In genomic region chr13:38148348-38148747, GRCm38 (mm10) we compare ENCODE assay signal across 33 mouse cellular contexts. TPM values are rescaled to one million over a fixed set of nuclear protein-coding genes. Genes with fewer than 3 reads are reported as not detected.
DNase-seq lines count a peak whose midpoint lies in the region; ATAC-seq and TF ChIP-seq lines count a peak whose summit lies in the region.
"Had no signal": no experiment of that assay in that cellular context is flagged by ENCODE, and none has a peak within 500 bp of the region (broad histone marks: within the 10 kb centered on the region; RNA-seq: fewer than 3 reads in every experiment).

No protein-coding gene starts in this region.

- intact Hi-C loops in heart, adult 2 months (cut with DNase I) = loop anchor here (1.0 to 2.0 kb wide), 2 partner anchors 14 to 22 kb away; no protein-coding TSS in a partner anchor
- intact Hi-C loops in heart, postnatal 14 days (cut with DNase I) = no loop called here

- 39% methylated on average over 3 of the region's 3 CpGs for WGBS in heart, adult 2 months
- 4% methylated on average over 3 of the region's 3 CpGs for WGBS in heart, embryonic 14.5 days
- WGBS in kidney, embryonic 15.5 days = 74% methylated on average over 3 of the region's 3 CpGs

- no peak for TF ChIP-seq CTCF in heart, adult 2 months (IDR thresholded peaks at IDR 0.05)

- no peak overlapping the region for H3K4me3 ChIP-seq in heart, adult 2 months
- H3K4me3 ChIP-seq in heart, embryonic 14.5 days (ENCODE audit: control insufficient read depth in 1 of 2, insufficient read depth in 1 of 2, low read depth in 1 of 2, low read length in 2 of 2) = no peak overlapping the region
- no peak overlapping the region for H3K4me3 ChIP-seq in kidney, embryonic 15.5 days (replicated peaks)
- H3K4me3 ChIP-seq: embryonic facial prominence, embryonic 13.5 days; forebrain, embryonic 10.5 days; hindbrain, embryonic 12.5 days; intestine, embryonic 15.5 days; limb, embryonic 10.5 days; limb, embryonic 15.5 days; liver, embryonic 13.5 days; myocyte; neural tube, embryonic 12.5 days had no signal

- no peaks in the 10 kb centered on the region for H3K9me3 ChIP-seq in heart, embryonic 14.5 days (ENCODE audit: control insufficient read depth, low read length)
- no peaks in the 10 kb centered on the region for H3K9me3 ChIP-seq in kidney, embryonic 15.5 days (replicated peaks)
- H3K9me3 ChIP-seq: embryonic facial prominence, embryonic 13.5 days; forebrain, embryonic 10.5 days; hindbrain, embryonic 12.5 days; intestine, embryonic 15.5 days; limb, embryonic 10.5 days; limb, embryonic 15.5 days; liver, embryonic 13.5 days; neural tube, embryonic 12.5 days had no signal

- ATAC-seq in heart, embryonic 14.5 days (ENCODE audit: insufficient number of reproducible peaks, insufficient read depth, low FRiP score, low read depth) = peak; percentile 68
- no peak for ATAC-seq in kidney, embryonic 15.5 days (replicated peaks; ENCODE audit: low FRiP score)
- ATAC-seq: forebrain, embryonic 16.5 days; hindbrain, postnatal 0 days; intestine, embryonic 15.5 days had no signal

- peak overlapping the region; percentile 19 for H3K4me2 ChIP-seq in heart, embryonic 14.5 days (ENCODE audit: low read length)
- no peak overlapping the region for H3K4me2 ChIP-seq in kidney, embryonic 15.5 days
- H3K4me2 ChIP-seq: embryonic facial prominence, embryonic 13.5 days; hindbrain, embryonic 12.5 days; intestine, embryonic 15.5 days; limb, embryonic 15.5 days; liver, embryonic 13.5 days; lung, embryonic 14.5 days; midbrain, embryonic 11.5 days; neural tube, embryonic 12.5 days had no signal

- no peak overlapping the region for H3K9ac ChIP-seq in heart, adult 2 months (ENCODE audit: low read depth, low read length)
- H3K9ac ChIP-seq in heart, embryonic 14.5 days (ENCODE audit: low read length) = no peak overlapping the region
- H3K9ac ChIP-seq in kidney, embryonic 15.5 days = no peak overlapping the region
- H3K9ac ChIP-seq: embryonic facial prominence, embryonic 13.5 days; hindbrain, embryonic 12.5 days; intestine, embryonic 15.5 days; limb, embryonic 15.5 days; liver, embryonic 13.5 days; lung, embryonic 14.5 days; neural tube, embryonic 12.5 days had no signal

- no peak; the same call in 1 of the 2 replicates for TF ChIP-seq POLR2A in heart, adult 2 months (IDR thresholded peaks at IDR 0.05; ENCODE audit: insufficient read depth, low read depth, low read length)

- H3K4me1 ChIP-seq in heart, adult 2 months (ENCODE audit: control insufficient read depth, insufficient read depth, low read length) = peaks cover 3% of the 10 kb centered on the region; the same call in 1 of the 2 replicates
- peaks cover 17 to 46% of the 10 kb centered on the region in 2 experiments for H3K4me1 ChIP-seq in heart, embryonic 14.5 days (ENCODE audit: control insufficient read depth in 2 of 2, insufficient read depth in 2 of 2, low read length in 2 of 2)
- peaks cover 34% of the 10 kb centered on the region for H3K4me1 ChIP-seq in kidney, embryonic 15.5 days

- DNase-seq in heart, adult 2 months = peak in 1 of 2 experiments; percentile 62
- DNase-seq in heart, adult 9 months (ENCODE audit: low spot score in 2 of 2) = peak; percentile 65 to 73
- peak; percentile 10 to 23 for DNase-seq in heart, postnatal 14 days
- DNase-seq in embryo, embryonic 10.5 days (ENCODE audit: low spot score) = no peak
- DNase-seq in urinary bladder, postnatal 14 days (ENCODE audit: low spot score) = no peak
- DNase-seq: B cell, adult 2 months; cerebellum, adult 2 months; cerebellum, postnatal 14 days; gastrocnemius, postnatal 10 days; kidney, adult 2 months; layer of hippocampus, postnatal 36 days; liver, embryonic 13.5 days; lung, embryonic 14.5 days; lung, postnatal 14 days; right cerebral cortex, adult 18-20 months; spleen, adult 18-20 months; thymus, adult 18-20 months; thymus, postnatal 25 days had no signal

- peak; percentile 77 for TF ChIP-seq EP300 in heart, adult 2 months (IDR thresholded peaks at IDR 0.05; ENCODE audit: insufficient read depth, low read depth, low read length)

- no peaks in the 10 kb centered on the region for H3K79me2 ChIP-seq in heart, adult 2 months (replicated peaks; ENCODE audit: control insufficient read depth, insufficient read depth, low read length)

- H3K27me3 ChIP-seq in heart, adult 2 months (ENCODE audit: control insufficient read depth, insufficient read depth, low read length) = peaks cover 13% of the 10 kb centered on the region
- no peaks in the 10 kb centered on the region for H3K27me3 ChIP-seq in heart, embryonic 14.5 days (ENCODE audit: control insufficient read depth, insufficient read depth, low read length)
- H3K27me3 ChIP-seq in kidney, embryonic 15.5 days = peaks cover 43% of the 10 kb centered on the region

- H3K27ac ChIP-seq in heart, adult 2 months = peak overlapping the region; percentile 79
- peak overlapping the region; percentile 83 to 95 for H3K27ac ChIP-seq in heart, embryonic 14.5 days (replicated peaks in 1 of 2; ENCODE audit: control insufficient read depth in 1 of 2, insufficient read depth in 1 of 2, low read depth in 2 of 2, low read length in 2 of 2)
- H3K27ac ChIP-seq in kidney, embryonic 15.5 days = no peak overlapping the region
- H3K27ac ChIP-seq: embryonic facial prominence, embryonic 13.5 days; forebrain, embryonic 10.5 days; hindbrain, embryonic 12.5 days; hindbrain, postnatal 0 days; intestine, embryonic 15.5 days; kidney, postnatal 0 days; limb, embryonic 10.5 days; limb, embryonic 15.5 days; liver, embryonic 13.5 days; neural tube, embryonic 12.5 days; stomach, postnatal 0 days had no signal

- H3K36me3 ChIP-seq in heart, adult 2 months (ENCODE audit: control insufficient read depth, insufficient read depth, low read length) = no peaks in the 10 kb centered on the region
- no peaks in the 10 kb centered on the region for H3K36me3 ChIP-seq in heart, embryonic 14.5 days (ENCODE audit: control insufficient read depth, insufficient read depth, low read length)
- H3K36me3 ChIP-seq in kidney, embryonic 15.5 days = no peaks in the 10 kb centered on the region
- H3K36me3 ChIP-seq: embryonic facial prominence, embryonic 13.5 days; forebrain, embryonic 10.5 days; hindbrain, embryonic 12.5 days; intestine, embryonic 15.5 days; limb, embryonic 10.5 days; limb, embryonic 15.5 days; liver, embryonic 13.5 days; neural tube, embryonic 12.5 days had no signal

RNA-seq across cellular contexts. Expression of gene Dsp, which starts 2.7 kb away (rescaled TPM):
- 100 to 1,000 TPM; 449 to 577 TPM for total RNA-seq in heart, adult 2 months (2021)
- polyA plus RNA-seq in heart, adult 2 months (2012; rRNA removed) = 84.4 and 141 TPM in 2 replicates
- polyA plus RNA-seq in heart, embryonic 14.5 days (2014; fragmentation: Nextera tagmentation; extraction: Ambion mirVana) = 69.5 and 71.1 TPM in 2 replicates
- 100 to 1,000 TPM; 356 to 362 TPM for total RNA-seq in heart, postnatal 14 days (2021)
- 5.1 TPM in 2 replicates for polyA plus RNA-seq in kidney, embryonic 15.5 days (2015; fragmentation: Nextera tagmentation; extraction: Ambion mirVana)
- polyA plus RNA-seq: myocyte had no signal

RNA-seq across cellular contexts. Expression of gene Snrnp48, which starts 56.4 kb away (rescaled TPM):
- 1 to 10 TPM; 9.6 to 9.7 TPM for total RNA-seq in heart, adult 2 months (2021)
- 11.9 and 19.2 TPM in 2 replicates for polyA plus RNA-seq in heart, adult 2 months (2012; rRNA removed)
- polyA plus RNA-seq in heart, embryonic 14.5 days (2014; fragmentation: Nextera tagmentation; extraction: Ambion mirVana) = 24.8 and 27.6 TPM in 2 replicates
- total RNA-seq in heart, postnatal 14 days (2021) = 10 to 100 TPM; 10.7 to 11.0 TPM
- polyA plus RNA-seq in kidney, embryonic 15.5 days (2015; fragmentation: Nextera tagmentation; extraction: Ambion mirVana) = 40.2 and 41.2 TPM in 2 replicates

Comparison
In these comparisons a context has a peak if more than half of its experiments do, and no peak if none do; other contexts are left out.
1. DNase-seq: peak in heart, adult 9 months (2 of 2) and heart, postnatal 14 days (2 of 2); none in embryo, embryonic 10.5 days (single experiment) and urinary bladder, postnatal 14 days (single experiment).
2. RNA of gene Dsp, which starts 2.7 kb away (polyA plus RNA-seq): 84.4 to 141 TPM in heart, adult 2 months and 69.5 to 71.1 TPM in heart, embryonic 14.5 days; 5.1 TPM in kidney, embryonic 15.5 days; every median in the first group is over 10 times any median in the second.